Mouse (Mus musculus): ENCODE data around the gene Pmpca.

GRCm38 (mm10) chr2:26429851-26430250, 40.7 kb downstream of the Pmpca start:
- TF ChIP-seq POLR2A (IDR thresholded peaks at IDR 0.05; ENCODE audit: control insufficient read depth, low read depth, low read length) (no peak), CTCF (IDR thresholded peaks at IDR 0.05; ENCODE audit: control insufficient read depth, insufficient read depth, insufficient replicate concordance, low read depth, low read length) (no peak)
